ENCODE assay signal across 27 mouse cellular contexts in genomic region chr9:42486913-42487312, GRCm38 (mm10). TPM values are rescaled to one million over a fixed set of nuclear protein-coding genes. Genes with fewer than 3 reads are reported as not detected.
DNase-seq lines count a peak whose midpoint lies in the region; ATAC-seq and TF ChIP-seq lines count a peak whose summit lies in the region.
"Had no signal": no experiment of that assay in that cellular context is flagged by ENCODE, and none has a peak within 500 bp of the region (broad histone marks: within the 10 kb centered on the region; RNA-seq: fewer than 3 reads in every experiment).

No protein-coding gene starts in this region.

- H3K27ac ChIP-seq in liver, embryonic 16.5 days (ENCODE audit: low read length) = no peak overlapping the region
- no peak overlapping the region for H3K27ac ChIP-seq in stomach, postnatal 0 days (replicated peaks)
- H3K27ac ChIP-seq in cerebellum, adult 2 months (ENCODE audit: insufficient read depth, low read length) = no peak overlapping the region
- H3K27ac ChIP-seq: hindbrain, embryonic 12.5 days; hindbrain, postnatal 0 days; kidney, embryonic 15.5 days; left cerebral cortex, adult 2 months had no signal

- H3K4me1 ChIP-seq in liver, embryonic 16.5 days (ENCODE audit: control insufficient read depth, low read depth, low read length) = no peaks in the 10 kb centered on the region
- H3K4me1 ChIP-seq in stomach, postnatal 0 days (replicated peaks; ENCODE audit: control insufficient read depth, insufficient read depth) = no peaks in the 10 kb centered on the region
- no peaks in the 10 kb centered on the region for H3K4me1 ChIP-seq in cerebellum, adult 2 months (ENCODE audit: control insufficient read depth, insufficient read depth, low read length)
- H3K4me1 ChIP-seq: hindbrain, embryonic 12.5 days; kidney, embryonic 15.5 days had no signal

- no peak overlapping the region for H3K9ac ChIP-seq in liver, embryonic 16.5 days (ENCODE audit: low read depth, low read length)
- no peak overlapping the region for H3K9ac ChIP-seq in stomach, postnatal 0 days (ENCODE audit: low read length)
- H3K9ac ChIP-seq: hindbrain, embryonic 12.5 days; kidney, embryonic 15.5 days had no signal

- intact Hi-C loops in left cerebral cortex, postnatal 25 days (cut with DNase I) = no loop called here

- no peak for TF ChIP-seq POLR2A in cerebellum, adult 2 months (IDR thresholded peaks at IDR 0.05; ENCODE audit: borderline replicate concordance, insufficient read depth, low read length)

- H3K36me3 ChIP-seq in liver, embryonic 16.5 days (ENCODE audit: control insufficient read depth, insufficient read depth) = no peaks in the 10 kb centered on the region
- no peaks in the 10 kb centered on the region for H3K36me3 ChIP-seq in stomach, postnatal 0 days (ENCODE audit: control insufficient read depth, insufficient read depth, low read length)
- H3K36me3 ChIP-seq: hindbrain, embryonic 12.5 days; kidney, embryonic 15.5 days had no signal

- H3K9me3 ChIP-seq in liver, embryonic 16.5 days (replicated peaks; ENCODE audit: control insufficient read depth, low read length) = no peaks in the 10 kb centered on the region
- H3K9me3 ChIP-seq in stomach, postnatal 0 days (ENCODE audit: control insufficient read depth, low read length) = no peaks in the 10 kb centered on the region
- H3K9me3 ChIP-seq: hindbrain, embryonic 12.5 days; kidney, embryonic 15.5 days had no signal

- H3K4me2 ChIP-seq in liver, embryonic 16.5 days (ENCODE audit: low read depth, low read length) = no peak overlapping the region
- H3K4me2 ChIP-seq in stomach, postnatal 0 days (replicated peaks; ENCODE audit: low read depth) = no peak overlapping the region
- H3K4me2 ChIP-seq: heart, embryonic 11.5 days; hindbrain, embryonic 12.5 days; kidney, embryonic 15.5 days had no signal

- 45% methylated on average over 4 of the region's 4 CpGs for WGBS in liver, embryonic 16.5 days (ENCODE audit: insufficient replicate concordance)
- 25% methylated on average over 4 of the region's 4 CpGs for WGBS in stomach, postnatal 0 days
- 80% methylated on average over 4 of the region's 4 CpGs for WGBS in cerebellum, adult 2 months

- peak; percentile 40 for DNase-seq in heart, adult 11 months
- no peak for DNase-seq in heart, adult 18-20 months
- peak; percentile 51 for DNase-seq in urinary bladder, postnatal 14 days (ENCODE audit: low spot score)
- no peak for DNase-seq in urinary bladder, adult 2 months (ENCODE audit: low spot score)
- DNase-seq in stomach, postnatal 0 days (ENCODE audit: low spot score) = no peak
- no peak for DNase-seq in left cerebral cortex, postnatal 25 days (ENCODE audit: low spot score in 2 of 2)
- no peak for DNase-seq in cerebellum, adult 2 months
- DNase-seq: adrenal gland, postnatal 25 days; cerebellum, adult 11-12 months; cerebellum, postnatal 10 days; gastrocnemius, postnatal 10 days; heart, postnatal 36 days; kidney, adult 18-20 months; kidney, postnatal 25 days; left cerebral cortex, postnatal 4 days; lung, adult 2 months; lung, postnatal 14 days; midbrain, embryonic 14.5 days; thymus, postnatal 14 days had no signal

- no peak for TF ChIP-seq EP300 in stomach, postnatal 0 days (optimal IDR thresholded peaks at IDR 0.05)

- TF ChIP-seq CTCF in stomach, postnatal 0 days (IDR thresholded peaks at IDR 0.05; ENCODE audit: low read depth) = no peak
- no peak for TF ChIP-seq CTCF in cerebellum, adult 2 months (IDR thresholded peaks at IDR 0.05; ENCODE audit: borderline replicate concordance, insufficient read depth, low read depth, low read length)

- peak; percentile 63 for ATAC-seq in liver, embryonic 16.5 days (ENCODE audit: low read depth)
- ATAC-seq in stomach, postnatal 0 days (ENCODE audit: low FRiP score, low TSS enrichment) = peak; percentile 69
- ATAC-seq: forebrain, embryonic 16.5 days; hindbrain, postnatal 0 days had no signal

- no peak overlapping the region for H3K4me3 ChIP-seq in liver, embryonic 16.5 days (ENCODE audit: low read depth, low read length)
- no peak overlapping the region for H3K4me3 ChIP-seq in stomach, postnatal 0 days (ENCODE audit: low read depth, low read length)
- no peak overlapping the region for H3K4me3 ChIP-seq in cerebellum, adult 2 months (replicated peaks; ENCODE audit: insufficient read depth, low read depth, low read length)
- H3K4me3 ChIP-seq: erythroblast, embryonic 14.5 days; hindbrain, embryonic 12.5 days; kidney, embryonic 15.5 days; left cerebral cortex, adult 2 months had no signal

- no peaks in the 10 kb centered on the region for H3K27me3 ChIP-seq in liver, embryonic 16.5 days (ENCODE audit: control insufficient read depth, insufficient read depth, low read depth, low read length)
- no peaks in the 10 kb centered on the region for H3K27me3 ChIP-seq in stomach, postnatal 0 days (ENCODE audit: control insufficient read depth, insufficient read depth, low read length)
- no peaks in the 10 kb centered on the region for H3K27me3 ChIP-seq in cerebellum, adult 2 months (ENCODE audit: control insufficient read depth, insufficient read depth, low read length)
- H3K27me3 ChIP-seq: hindbrain, embryonic 12.5 days; kidney, embryonic 15.5 days had no signal

RNA-seq across cellular contexts. Expression of gene Tbcel, which starts 20.7 kb away (rescaled TPM):
- 10 to 100 TPM; 19.0 to 22.7 TPM for total RNA-seq in heart, adult 18-20 months (2021)
- polyA plus RNA-seq in urinary bladder, adult 2 months (2012; rRNA removed) = 19.9 and 22.6 TPM in 2 replicates
- polyA plus RNA-seq in liver, embryonic 16.5 days (2015; fragmentation: Nextera tagmentation; extraction: Ambion mirVana) = 11.6 and 13.0 TPM in 2 replicates
- polyA plus RNA-seq in stomach, postnatal 0 days (2015; fragmentation: Nextera tagmentation; extraction: Ambion mirVana) = 2.9 and 3.0 TPM in 2 replicates
- total RNA-seq in left cerebral cortex, postnatal 25 days (2021) = 10 to 100 TPM; 47.5 to 47.7 TPM
- polyA plus RNA-seq in cerebellum, adult 2 months (2012; rRNA removed) = 32.8 and 33.0 TPM in 2 replicates

Comparison
In these comparisons a context has a peak if more than half of its experiments do, and no peak if none do; other contexts are left out.
1. DNase-seq: peak in heart, adult 11 months (single experiment) and urinary bladder, postnatal 14 days (single experiment); none in heart, adult 18-20 months (0 of 2), urinary bladder, adult 2 months (single experiment), stomach, postnatal 0 days (single experiment), left cerebral cortex, postnatal 25 days (0 of 2) and cerebellum, adult 2 months (0 of 2).